Mouse (Mus musculus) spleen, adult 12 weeks (tissue): ENCODE data around the gene Fsd1.
"Not testable (repeated sequence)": the region's sequence is repeated elsewhere in the genome, so short reads cannot be mapped to it uniquely, and the experiment has no call there.

Source experiments
- DNase-seq: peaks from one replicate; pipeline ENCODE4 v3.0.0; 2022; ENCODE audit warnings: low spot score

Fsd1 gene

GRCm38 (mm10) chr17:55986030-55986961, at the start of gene Fsd1:
Gene Fsd1 (plus strand): TSS chr17:55986509.
- no peak for DNase-seq

- DNase-seq = not testable (repeated sequence)
Measured at GRCm38 (mm10) chr17:55944387-55944865, 41.9 kb upstream of the Fsd1 start.

GRCm38 (mm10) chr17:55944866-55945682, 41.2 kb upstream of the Fsd1 start:
- peak; percentile 72 for DNase-seq

- DNase-seq = no peak
Measured at GRCm38 (mm10) chr17:55945696-55946095, 40.6 kb upstream of the Fsd1 start.

- DNase-seq = no peak
Measured at GRCm38 (mm10) chr17:55948647-55949046, 37.7 kb upstream of the Fsd1 start.

GRCm38 (mm10) chr17:55949400-55949799, 36.9 kb upstream of the Fsd1 start, which contains the start of gene Zfp119b:
Gene Zfp119b (minus strand): TSS chr17:55949500.
- no peak for DNase-seq

GRCm38 (mm10) chr17:55950601-55951000, 35.7 kb upstream of the Fsd1 start:
- DNase-seq = no peak

GRCm38 (mm10) chr17:55952041-55952440, 34.3 kb upstream of the Fsd1 start:
- no peak for DNase-seq

GRCm38 (mm10) chr17:55952447-55953027, 33.8 kb upstream of the Fsd1 start, which contains the start of gene Ebi3:
Gene Ebi3 (plus strand): TSS chr17:55952640.
- no peak for DNase-seq

- no peak for DNase-seq
Measured at GRCm38 (mm10) chr17:55953751-55954150, 32.6 kb upstream of the Fsd1 start.

GRCm38 (mm10) chr17:55954229-55954628, 32.1 kb upstream of the Fsd1 start:
- DNase-seq = no peak

GRCm38 (mm10) chr17:55956129-55956528, 30.2 kb upstream of the Fsd1 start:
- DNase-seq = no peak

GRCm38 (mm10) chr17:55956591-55956990, 29.7 kb upstream of the Fsd1 start:
- DNase-seq = no peak

- peak; percentile 68 for DNase-seq
Measured at GRCm38 (mm10) chr17:55957168-55957567, 29.1 kb upstream of the Fsd1 start.

GRCm38 (mm10) chr17:55957726-55958583, 28.4 kb upstream of the Fsd1 start:
- DNase-seq = no peak

- no peak for DNase-seq
Measured at GRCm38 (mm10) chr17:55958584-55958886, 27.8 kb upstream of the Fsd1 start.

- DNase-seq = peak; percentile 88
Measured at GRCm38 (mm10) chr17:55958918-55959728, 27.2 kb upstream of the Fsd1 start, which contains the start of gene Yju2. Gene Yju2 (plus strand): TSS chr17:55959099.

GRCm38 (mm10) chr17:55959946-55960740, 26.2 kb upstream of the Fsd1 start:
- no peak for DNase-seq

GRCm38 (mm10) chr17:55960791-55961190, 25.5 kb upstream of the Fsd1 start:
- DNase-seq = no peak

GRCm38 (mm10) chr17:55961631-55962030, 24.7 kb upstream of the Fsd1 start:
- no peak for DNase-seq
